Mouse (Mus musculus): ENCODE measurements at regions not wholly inside any gene's neighbourhood (a gene's known extent, or its start where the extent isn't known, plus 50 kb on each side); places are given as distances from the start of the nearest gene placed in this dataset.
"Not testable (repeated sequence)": the region's sequence is repeated elsewhere in the genome, so short reads cannot be mapped to it uniquely, and the experiment has no call there.

DNA sequence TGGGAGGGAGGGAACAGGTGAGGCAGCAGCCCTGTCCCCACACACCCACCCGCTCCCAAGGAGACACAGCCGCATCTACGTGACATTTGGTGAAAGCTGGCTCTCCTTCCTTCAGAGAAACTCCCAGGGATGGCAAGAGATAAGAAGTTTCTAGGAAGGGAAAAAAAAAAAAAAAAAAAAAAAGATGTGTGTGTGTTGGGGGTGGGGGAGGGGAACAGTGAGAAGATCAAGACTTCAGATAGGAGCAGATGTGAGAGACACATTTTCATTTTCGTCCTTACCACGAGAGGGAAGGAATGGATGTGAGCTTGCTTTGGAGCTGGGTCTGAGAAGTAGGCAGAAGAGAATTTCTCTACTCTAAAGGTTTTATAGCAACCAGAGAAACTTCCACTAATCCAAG, 91.4 kb downstream of the Cd24a start:
- Histone ChIP-seq H3K9ac (replicated peaks; ENCODE audit: low read depth, low read length) (no peak overlapping the region), H3K36me3 (ENCODE audit: control insufficient read depth, insufficient read depth) (no peaks in the 10 kb centered on the region), H3K9me3 (ENCODE audit: control insufficient read depth, low read length) (no peaks in the 10 kb centered on the region), H3K4me2 (ENCODE audit: low read length) (no peak overlapping the region), H3K27ac (ENCODE audit: low read length) (no peak overlapping the region), H3K27me3 (replicated peaks; ENCODE audit: control insufficient read depth, insufficient read depth, low read length) (no peaks in the 10 kb centered on the region), H3K4me3 (replicated peaks; ENCODE audit: low read length) (no peak overlapping the region), H3K4me1 (replicated peaks; ENCODE audit: control insufficient read depth, insufficient read depth, low read length) (no peaks in the 10 kb centered on the region)
- WGBS: 68% methylated on average over 5 of the region's 5 CpGs
- no peak for ATAC-seq

DNA sequence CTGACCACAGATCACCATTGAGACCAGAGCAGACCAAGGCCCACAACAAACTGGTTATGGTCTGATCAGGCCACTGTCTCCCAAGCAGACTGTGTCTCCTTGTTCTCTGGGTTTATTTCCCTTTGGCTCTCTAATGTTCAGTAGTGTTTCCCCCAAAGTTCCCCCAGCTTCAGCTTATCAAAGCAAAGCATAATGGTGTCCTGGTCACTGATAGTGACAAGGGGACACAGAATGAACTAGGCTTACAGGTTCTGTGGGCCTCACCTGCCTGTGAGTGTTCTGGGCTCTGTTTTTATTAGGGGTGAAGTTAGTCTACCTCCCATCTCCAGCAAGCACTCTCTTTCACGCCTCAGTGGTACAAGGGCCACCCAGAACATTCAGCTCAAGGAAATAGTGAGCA, 92.7 kb downstream of the Cd24a start:
- Histone ChIP-seq H3K4me2 (ENCODE audit: low read length) (no peak overlapping the region), H3K4me1 (replicated peaks; ENCODE audit: control insufficient read depth, insufficient read depth, low read length) (no peaks in the 10 kb centered on the region), H3K27me3 (replicated peaks; ENCODE audit: control insufficient read depth, insufficient read depth, low read length) (no peaks in the 10 kb centered on the region), H3K36me3 (ENCODE audit: control insufficient read depth, insufficient read depth) (no peaks in the 10 kb centered on the region), H3K27ac (ENCODE audit: low read length) (no peak overlapping the region), H3K9ac (replicated peaks; ENCODE audit: low read depth, low read length) (no peak overlapping the region), H3K9me3 (ENCODE audit: control insufficient read depth, low read length) (no peaks in the 10 kb centered on the region), H3K4me3 (replicated peaks; ENCODE audit: low read length) (no peak overlapping the region)
- ATAC-seq: no peak
- WGBS: 73% methylated on average over 1 of the region's 1 CpGs

DNA sequence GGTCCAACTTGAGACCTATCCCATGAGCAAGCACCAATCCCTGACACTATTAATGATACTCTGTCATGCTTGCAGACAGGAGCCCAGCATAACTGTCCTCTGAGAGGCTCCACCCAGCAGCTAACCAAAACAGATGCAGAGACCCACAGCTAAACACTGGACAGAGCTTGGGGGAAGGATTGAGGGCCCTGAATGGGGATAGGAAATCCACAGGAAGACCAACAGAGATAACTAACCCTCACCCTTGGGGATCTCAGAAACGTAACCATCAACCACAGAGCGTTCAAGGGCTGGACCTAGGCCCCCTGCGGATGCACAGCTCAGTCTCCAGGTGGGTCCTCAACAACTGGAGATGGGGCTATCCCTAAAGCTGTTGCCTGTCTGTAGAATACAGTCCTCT, 93.7 kb downstream of the Cd24a start:
- no peak for ATAC-seq
- no peaks in the 10 kb centered on the region for H3K36me3 ChIP-seq (ENCODE audit: control insufficient read depth, insufficient read depth)
- no peak overlapping the region for H3K4me3 ChIP-seq (replicated peaks; ENCODE audit: low read length)
- no peaks in the 10 kb centered on the region for H3K27me3 ChIP-seq (replicated peaks; ENCODE audit: control insufficient read depth, insufficient read depth, low read length)
- H3K4me1 ChIP-seq (replicated peaks; ENCODE audit: control insufficient read depth, insufficient read depth, low read length): no peaks in the 10 kb centered on the region
- no peak overlapping the region for H3K4me2 ChIP-seq (ENCODE audit: low read length)
- no peaks in the 10 kb centered on the region for H3K9me3 ChIP-seq (ENCODE audit: control insufficient read depth, low read length)
- WGBS: 87% methylated on average over 3 of the region's 3 CpGs
- no peak overlapping the region for H3K9ac ChIP-seq (replicated peaks; ENCODE audit: low read depth, low read length)
- H3K27ac ChIP-seq (ENCODE audit: low read length): no peak overlapping the region

DNA sequence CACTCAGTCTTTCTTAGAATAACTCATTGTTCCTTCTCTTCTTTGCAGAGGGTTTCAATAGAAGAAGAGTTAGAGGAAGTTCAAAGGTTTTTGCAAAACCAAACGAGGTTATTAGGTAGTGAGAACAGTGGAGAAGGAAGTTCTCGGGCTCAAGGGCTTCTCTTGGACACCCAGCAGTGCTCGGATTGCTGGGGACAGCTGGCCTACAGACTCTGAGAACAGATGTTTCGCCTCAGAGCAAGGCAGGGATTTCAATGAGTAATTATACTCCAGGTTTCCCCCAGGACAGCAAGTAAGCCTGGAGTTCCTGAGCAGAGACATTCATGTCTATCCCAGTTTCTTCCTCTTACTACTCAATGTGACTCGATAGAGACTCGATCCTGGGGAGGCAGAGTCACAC, 94.4 kb downstream of the Cd24a start:
- Histone ChIP-seq H3K4me3 (replicated peaks; ENCODE audit: low read length) (no peak overlapping the region), H3K4me1 (replicated peaks; ENCODE audit: control insufficient read depth, insufficient read depth, low read length) (no peaks in the 10 kb centered on the region), H3K4me2 (ENCODE audit: low read length) (no peak overlapping the region), H3K27ac (ENCODE audit: low read length) (no peak overlapping the region), H3K27me3 (replicated peaks; ENCODE audit: control insufficient read depth, insufficient read depth, low read length) (no peaks in the 10 kb centered on the region), H3K9me3 (ENCODE audit: control insufficient read depth, low read length) (no peaks in the 10 kb centered on the region), H3K36me3 (ENCODE audit: control insufficient read depth, insufficient read depth) (no peaks in the 10 kb centered on the region), H3K9ac (replicated peaks; ENCODE audit: low read depth, low read length) (no peak overlapping the region)
- WGBS: 61% methylated on average over 6 of the region's 6 CpGs
- ATAC-seq: no peak

DNA sequence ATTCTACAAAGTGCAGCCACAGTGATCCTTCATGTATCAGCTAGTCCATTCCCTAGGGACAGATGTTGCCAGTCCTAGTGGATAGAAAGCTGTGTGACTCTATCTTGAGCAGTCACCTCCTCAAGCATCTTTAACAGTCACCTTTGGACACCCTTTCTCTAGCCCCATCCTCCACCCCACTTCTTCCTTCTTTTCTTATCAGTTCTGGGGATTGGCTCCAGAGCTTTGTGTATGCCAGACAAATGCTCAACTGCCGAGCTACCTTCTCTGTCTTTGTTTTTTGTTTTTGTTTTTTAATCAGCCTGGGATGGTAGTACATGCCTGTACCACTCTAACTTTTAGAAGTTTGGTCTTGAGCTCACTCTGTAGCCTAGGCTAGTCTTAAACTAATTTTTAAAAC, 96.7 kb downstream of the Cd24a start:
- no peak overlapping the region for H3K4me2 ChIP-seq (ENCODE audit: low read length)
- H3K27ac ChIP-seq (ENCODE audit: low read length): no peak overlapping the region
- ATAC-seq: no peak
- no peaks in the 10 kb centered on the region for H3K36me3 ChIP-seq (ENCODE audit: control insufficient read depth, insufficient read depth)
- no peaks in the 10 kb centered on the region for H3K4me1 ChIP-seq (replicated peaks; ENCODE audit: control insufficient read depth, insufficient read depth, low read length)
- no peak overlapping the region for H3K4me3 ChIP-seq (replicated peaks; ENCODE audit: low read length)
- no peaks in the 10 kb centered on the region for H3K9me3 ChIP-seq (ENCODE audit: control insufficient read depth, low read length)
- 79% methylated on average over 1 of the region's 1 CpGs for WGBS
- H3K27me3 ChIP-seq (replicated peaks; ENCODE audit: control insufficient read depth, insufficient read depth, low read length): no peaks in the 10 kb centered on the region
- no peak overlapping the region for H3K9ac ChIP-seq (replicated peaks; ENCODE audit: low read depth, low read length)

DNA sequence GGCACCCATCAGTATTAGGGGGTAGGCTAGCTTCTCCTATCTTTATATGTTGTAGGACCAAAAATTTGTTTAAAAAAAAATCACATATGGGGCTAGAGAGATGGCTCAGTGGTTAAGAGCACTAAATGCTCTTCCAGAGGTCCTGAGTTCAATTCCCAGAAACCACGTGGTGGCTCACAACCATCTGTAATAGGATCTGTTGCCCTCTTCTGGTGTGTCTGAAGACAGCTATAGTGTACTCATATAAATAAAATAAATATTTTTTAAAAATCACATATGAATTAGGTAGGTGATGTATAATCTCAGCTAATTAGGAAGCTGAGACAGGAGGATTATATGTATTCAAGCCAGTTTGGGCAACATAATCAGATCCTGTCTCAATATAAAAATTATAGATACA, 97.4 kb downstream of the Cd24a start:
- H3K4me1 ChIP-seq (replicated peaks; ENCODE audit: control insufficient read depth, insufficient read depth, low read length); H3K9ac ChIP-seq (replicated peaks; ENCODE audit: low read depth, low read length); ATAC-seq; H3K4me2 ChIP-seq (ENCODE audit: low read length); H3K9me3 ChIP-seq (ENCODE audit: control insufficient read depth, low read length); H3K36me3 ChIP-seq (ENCODE audit: control insufficient read depth, insufficient read depth); H3K27ac ChIP-seq (ENCODE audit: low read length); H3K4me3 ChIP-seq (replicated peaks; ENCODE audit: low read length); H3K27me3 ChIP-seq (replicated peaks; ENCODE audit: control insufficient read depth, insufficient read depth, low read length): not testable (repeated sequence)
- WGBS: 66% methylated on average over 1 of the region's 1 CpGs

DNA sequence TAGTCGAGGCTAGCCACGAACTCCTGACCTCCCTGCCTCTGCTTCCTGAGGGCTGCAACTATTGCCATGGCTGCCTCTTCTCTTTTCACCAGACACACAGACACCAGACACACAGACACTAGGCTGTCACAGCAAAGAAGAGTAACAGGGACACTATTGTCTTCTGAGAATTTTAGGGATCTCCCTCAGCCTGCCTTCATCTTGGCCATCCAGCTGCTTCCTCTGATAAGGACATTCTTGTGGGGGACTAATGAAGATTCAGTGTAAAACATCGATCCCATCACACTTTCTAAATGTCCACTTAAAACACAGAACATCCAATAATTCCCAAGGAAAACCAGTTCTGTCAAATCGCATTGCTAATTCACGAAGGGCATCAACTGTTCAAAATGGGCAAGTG, 98.2 kb downstream of the Cd24a start:
- Histone ChIP-seq H3K9ac (replicated peaks; ENCODE audit: low read depth, low read length) (no peak overlapping the region), H3K4me3 (replicated peaks; ENCODE audit: low read length) (no peak overlapping the region), H3K4me1 (replicated peaks; ENCODE audit: control insufficient read depth, insufficient read depth, low read length) (no peaks in the 10 kb centered on the region), H3K27ac (ENCODE audit: low read length) (no peak overlapping the region), H3K36me3 (ENCODE audit: control insufficient read depth, insufficient read depth) (no peaks in the 10 kb centered on the region), H3K9me3 (ENCODE audit: control insufficient read depth, low read length) (no peaks in the 10 kb centered on the region), H3K4me2 (ENCODE audit: low read length) (no peak overlapping the region), H3K27me3 (replicated peaks; ENCODE audit: control insufficient read depth, insufficient read depth, low read length) (no peaks in the 10 kb centered on the region)
- WGBS: 81% methylated on average over 5 of the region's 5 CpGs
- no peak for ATAC-seq

DNA sequence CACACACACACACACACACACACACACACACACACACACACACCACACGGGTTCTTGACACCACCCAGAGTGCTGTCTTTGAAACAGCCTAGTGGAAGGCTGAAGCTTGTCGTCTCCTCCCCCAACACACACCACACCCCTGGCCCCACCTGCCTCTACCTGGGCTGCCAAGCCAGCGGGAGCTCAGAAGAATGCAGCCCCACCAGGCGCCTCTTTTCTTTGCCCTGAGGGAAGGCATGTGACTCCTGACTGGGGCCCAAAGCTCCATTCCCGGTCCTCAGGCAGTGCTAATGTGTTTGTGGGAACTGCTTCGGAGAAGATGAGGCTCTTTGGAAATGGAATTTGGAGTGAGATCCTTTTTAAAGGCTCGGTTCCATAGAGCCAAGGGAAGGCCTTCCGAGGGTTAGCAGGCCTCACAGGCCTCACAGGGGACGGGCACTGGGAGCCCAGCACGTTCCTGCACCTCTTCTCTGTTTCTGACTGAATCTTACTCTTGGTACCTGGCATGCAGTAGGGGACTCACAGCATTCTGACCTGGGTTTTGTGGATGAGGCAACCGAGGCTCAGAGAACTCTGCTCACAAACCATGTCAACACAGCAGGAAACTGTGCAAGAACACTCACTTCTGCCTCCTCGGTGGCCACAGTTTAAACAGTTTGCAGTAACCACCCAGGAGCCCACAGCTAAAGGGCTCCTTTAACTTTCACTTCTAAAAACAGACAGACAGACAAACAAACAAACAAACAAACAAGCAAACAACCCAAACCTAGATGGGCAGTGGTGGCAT, 106.4 kb downstream of the Cd24a start:
- Histone ChIP-seq H3K4me2 (ENCODE audit: low read length) (no peak overlapping the region), H3K9ac (replicated peaks; ENCODE audit: low read depth, low read length) (no peak overlapping the region), H3K9me3 (ENCODE audit: control insufficient read depth, low read length) (no peaks in the 10 kb centered on the region), H3K4me3 (replicated peaks; ENCODE audit: low read length) (no peak overlapping the region), H3K27ac (ENCODE audit: low read length) (no peak overlapping the region), H3K27me3 (replicated peaks; ENCODE audit: control insufficient read depth, insufficient read depth, low read length) (no peaks in the 10 kb centered on the region), H3K4me1 (replicated peaks; ENCODE audit: control insufficient read depth, insufficient read depth, low read length) (no peaks in the 10 kb centered on the region), H3K36me3 (ENCODE audit: control insufficient read depth, insufficient read depth) (no peaks in the 10 kb centered on the region)
- whole genome bisulfite sequencing: 36% methylated on average over 12 of the region's 12 CpGs
- no peak for ATAC-seq

DNA sequence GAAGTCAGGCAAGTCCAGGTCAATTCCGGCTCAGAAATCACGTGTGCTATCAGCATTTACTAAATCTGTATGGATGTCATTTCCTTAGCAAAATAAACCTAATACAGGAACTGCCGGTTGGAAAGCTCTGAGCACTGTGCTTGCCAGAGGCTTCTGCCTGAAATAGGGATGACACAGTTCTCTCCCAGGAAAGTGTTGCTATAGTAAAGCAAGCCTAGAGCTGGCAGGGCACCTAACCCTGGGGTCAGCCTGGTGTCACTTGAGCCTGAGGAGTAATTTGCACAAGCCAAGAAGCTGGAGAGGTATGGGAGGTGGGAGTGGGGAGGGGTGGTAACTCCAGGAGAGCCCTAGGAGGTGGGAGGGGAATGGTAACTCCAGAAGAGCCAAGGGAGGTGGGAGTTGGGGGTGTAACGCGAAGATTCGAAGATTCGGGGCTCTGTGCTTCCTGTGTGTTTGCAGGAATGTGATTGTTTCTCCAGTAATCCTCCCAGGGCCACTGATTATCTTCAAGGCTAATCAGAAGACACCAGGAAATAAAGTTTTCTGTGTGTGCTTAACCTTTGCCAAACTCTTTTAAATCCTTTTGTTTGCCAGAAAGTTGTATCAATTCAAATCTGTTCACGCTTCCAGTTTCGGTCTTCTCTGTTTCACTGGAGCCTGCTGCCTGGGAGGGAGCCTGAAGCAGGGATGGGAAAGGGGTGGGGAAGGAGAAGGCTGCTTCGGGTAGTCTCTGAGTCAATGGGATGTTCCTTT, 111.3 kb downstream of the Cd24a start:
- Histone ChIP-seq H3K27me3 (replicated peaks; ENCODE audit: control insufficient read depth, insufficient read depth, low read length) (no peaks in the 10 kb centered on the region), H3K4me1 (replicated peaks; ENCODE audit: control insufficient read depth, insufficient read depth, low read length) (no peaks in the 10 kb centered on the region), H3K4me2 (ENCODE audit: low read length) (no peak overlapping the region), H3K27ac (ENCODE audit: low read length) (no peak overlapping the region), H3K9me3 (ENCODE audit: control insufficient read depth, low read length) (no peaks in the 10 kb centered on the region), H3K4me3 (replicated peaks; ENCODE audit: low read length) (no peak overlapping the region), H3K36me3 (ENCODE audit: control insufficient read depth, insufficient read depth) (no peaks in the 10 kb centered on the region), H3K9ac (replicated peaks; ENCODE audit: low read depth, low read length) (no peak overlapping the region)
- ATAC-seq: no peak
- 20% methylated on average over 10 of the region's 10 CpGs for WGBS
